Mouse (Mus musculus): ENCODE data around the gene Mpp3.
"Not testable (repeated sequence)": the region's sequence is repeated elsewhere in the genome, so short reads cannot be mapped to it uniquely, and the experiment has no call there.

GRCm38 (mm10) chr11:101985450-101985849, 42.8 kb downstream of the Mpp3 start:
- not testable (repeated sequence) for TF ChIP-seq CTCF (IDR thresholded peaks at IDR 0.05; ENCODE audit: extremely low read depth, insufficient read length, insufficient replicate concordance, low read depth, low read length); POLR2A (IDR thresholded peaks at IDR 0.05; ENCODE audit: low read depth, low read length)
